Mouse (Mus musculus) leukemia stem cell, adult 10-12 weeks (primary cell): ENCODE data around the gene Dlgap5. TPM values are rescaled to one million over a fixed set of nuclear protein-coding genes. Genes with fewer than 3 reads are reported as not detected.

Source experiments
- polyA plus RNA-seq: library from polyadenylated mRNA; stranded (reverse); fragments of >175 nt; gene quantifications from 2 replicates; pipeline ENCODE4 v1.2.3, GENCODE M21; 2012; ENCODE audit warnings: low replicate concordance

Dlgap5 gene
- 2.5 and 29.4 TPM in 2 replicates for polyA plus RNA-seq

DNA sequence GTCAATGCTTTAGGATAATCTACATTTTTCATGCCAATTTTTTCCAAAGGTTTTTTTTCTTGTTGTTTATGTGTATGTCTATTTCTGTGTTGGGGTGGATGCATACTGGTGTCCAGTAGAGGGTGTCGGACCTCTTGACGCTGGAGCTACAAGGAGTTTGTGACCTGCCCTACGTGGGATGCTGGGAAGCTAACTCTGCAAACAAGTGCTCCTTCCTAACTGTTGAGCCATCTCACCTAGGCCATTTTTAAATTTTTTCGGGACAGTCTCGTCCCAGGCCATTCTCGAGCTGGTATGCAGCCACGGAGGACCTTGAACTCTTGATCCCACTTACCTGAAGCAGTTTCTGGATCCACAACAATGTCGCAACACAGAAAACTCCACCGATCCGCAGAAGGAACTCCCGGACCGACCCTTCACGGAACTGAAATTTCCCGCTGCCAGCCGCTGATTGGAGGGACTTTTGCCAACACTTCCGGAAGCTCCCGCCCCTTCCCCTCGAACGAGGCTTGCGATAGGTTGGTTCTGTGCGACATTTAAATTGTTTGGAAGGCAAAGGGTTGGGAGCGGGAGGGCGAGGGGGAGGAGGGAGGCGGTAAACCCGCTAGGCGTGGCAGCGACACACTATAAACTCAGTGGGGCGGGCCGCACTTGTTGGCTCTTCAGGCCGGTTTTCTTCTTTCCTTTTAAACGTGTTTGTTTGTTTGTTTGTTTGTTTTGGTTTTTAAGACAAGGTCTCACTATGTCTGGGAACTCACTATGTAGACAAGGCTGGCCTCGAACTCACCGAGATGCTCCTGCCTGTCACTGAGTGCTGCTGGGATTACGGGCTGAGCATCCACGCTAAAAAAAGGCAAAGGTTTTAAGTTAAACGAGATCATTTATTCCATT lies at the start of gene Dlgap5:
Gene Dlgap5 (minus strand): TSS at position 633 of the 891 bp plus-strand sequence.

GRCm38 (mm10) chr14:47450121-47450520 lies 31.9 kb upstream of the Dlgap5 start, which contains the start of gene Fbxo34:
Fbxo34 (plus strand) TSS chr14:47450421.

DNA sequence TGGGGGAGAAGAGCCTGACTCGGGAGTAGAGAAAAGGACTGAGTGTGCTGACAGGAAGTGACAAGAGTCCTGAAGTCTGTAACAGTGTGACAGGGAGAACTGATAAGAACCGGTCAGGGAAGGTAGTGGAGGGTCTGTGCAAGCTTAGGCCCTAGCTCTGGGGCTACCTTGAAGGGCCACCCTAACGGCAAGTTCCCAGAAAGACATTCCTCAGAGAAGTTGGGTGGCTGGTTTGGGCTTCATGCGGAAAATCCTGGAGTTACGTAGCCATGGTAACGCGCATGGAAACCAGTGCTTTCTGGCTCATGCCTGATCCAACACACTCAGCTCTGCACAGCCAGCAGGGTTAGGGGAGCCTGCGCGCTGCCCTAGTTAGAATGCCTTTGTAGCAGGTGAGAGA lies 50.7 kb downstream of the Dlgap5 start, which contains the start of gene Lgals3:
Gene Lgals3 (plus strand): TSS at position 291 of the 400 bp plus-strand sequence.

Other genes starting within 250 kb of the Dlgap5 start
- 8.3 and 20.1 TPM in 2 replicates for gene Gch1, start 229.0 kb downstream of the Dlgap5 start, polyA plus RNA-seq
- 1.6 and 7.6 TPM in 2 replicates for gene Wdhd1, start 141.6 kb downstream of the Dlgap5 start, polyA plus RNA-seq
- gene Socs4, start 141.5 kb downstream of the Dlgap5 start, polyA plus RNA-seq, result 2.0 and 2.6 TPM in 2 replicates
- gene Mapk1ip1l, start 120.1 kb downstream of the Dlgap5 start, polyA plus RNA-seq, result 50.3 and 213 TPM in 2 replicates
- gene Lgals3, start 50.7 kb downstream of the Dlgap5 start, polyA plus RNA-seq, result 323 and 1,251 TPM in 2 replicates
- gene Fbxo34, start 32.0 kb upstream of the Dlgap5 start, polyA plus RNA-seq, result 19.6 and 20.0 TPM in 2 replicates
- 1.4 TPM in 2 replicates for gene Atg14, start 152.2 kb upstream of the Dlgap5 start, polyA plus RNA-seq
- gene Ktn1, start 230.0 kb upstream of the Dlgap5 start, polyA plus RNA-seq, result 0.71 and 2.9 TPM in 2 replicates